Mouse (Mus musculus): ENCODE measurements around the gene Vill.
A peak's percentile ranks its signal among the peaks of the same experiment; 100 is the strongest.

Vill gene

GRCm38 (mm10) chr9:119082039-119082438 is 29.5 kb downstream of the Vill start:
- no peak for DNase-seq

GRCm38 (mm10) chr9:119082656-119083430 is 30.3 kb downstream of the Vill start:
- DNase-seq: no peak

- DNase-seq: no peak
Observed at GRCm38 (mm10) chr9:119083966-119084365, 31.4 kb downstream of the Vill start.

- DNase-seq: no peak
Observed at GRCm38 (mm10) chr9:119086451-119086850, 33.9 kb downstream of the Vill start.

- no peak for DNase-seq
Observed at GRCm38 (mm10) chr9:119087309-119087708, 34.7 kb downstream of the Vill start.

GRCm38 (mm10) chr9:119088148-119088801 is 35.7 kb downstream of the Vill start:
- DNase-seq: peak; percentile 94

- DNase-seq: peak in 1 of 2 experiments; percentile 33
Observed at GRCm38 (mm10) chr9:119089437-119089836, 36.9 kb downstream of the Vill start.

GRCm38 (mm10) chr9:119090462-119090861 is 37.9 kb downstream of the Vill start:
- DNase-seq: no peak

- DNase-seq: peak in 1 of 2 experiments; percentile 52
Observed at GRCm38 (mm10) chr9:119091581-119092310, 39.2 kb downstream of the Vill start.

- peak; percentile 39 to 62 for DNase-seq
Observed at GRCm38 (mm10) chr9:119092473-119093418, 40.2 kb downstream of the Vill start.

GRCm38 (mm10) chr9:119093419-119094295 is 41.1 kb downstream of the Vill start, which contains the start of gene Plcd1:
Gene Plcd1 (minus strand): TSS chr9:119093502.
- peak; percentile 92 to 96 for DNase-seq

GRCm38 (mm10) chr9:119094462-119095109 is 42.0 kb downstream of the Vill start:
- DNase-seq: peak in 1 of 2 experiments; percentile 38

GRCm38 (mm10) chr9:119100177-119100898 is 47.8 kb downstream of the Vill start:
- DNase-seq: peak; percentile 47 to 63

GRCm38 (mm10) chr9:119101992-119102782 is 49.6 kb downstream of the Vill start, which contains the start of gene Dlec1:
Gene Dlec1 (plus strand): TSS chr9:119102478.
- peak; percentile 87 to 92 for DNase-seq

- DNase-seq: no peak
Observed at GRCm38 (mm10) chr9:119102783-119103113, 50.2 kb downstream of the Vill start.

GRCm38 (mm10) chr9:119107566-119107965 is 55.0 kb downstream of the Vill start:
- peak; percentile 64 to 72 for DNase-seq

GRCm38 (mm10) chr9:119109685-119110353 is 57.2 kb downstream of the Vill start:
- no peak for DNase-seq

GRCm38 (mm10) chr9:119110640-119111039 is 58.1 kb downstream of the Vill start:
- peak in 1 of 2 experiments; percentile 54 for DNase-seq

Measured in kidney, postnatal 25 days (tissue).